Mouse (Mus musculus) hindbrain, postnatal 0 days (tissue): ENCODE results near the gene Olfr1013. TPM values are rescaled to one million over a fixed set of nuclear protein-coding genes. Genes with fewer than 3 reads are reported as not detected.

ENCODE experiments used
- ATAC-seq: fragments of 200-750 bp; cut with Nextera tagmentation; 2 replicates; pipeline ENCODE4 v1.8.0; 2017; ENCODE audit warnings: mild to moderate bottlenecking, moderate TSS enrichment, moderate library complexity
- DNase-seq: peaks from one replicate; pipeline ENCODE4 v3.0.0-alpha.2; 2015; ENCODE audit warnings: low spot score
- H3K27ac ChIP-seq: fragments of 300-500 bp; sonication (generic); 2 replicates; pipeline ENCODE4 v1.5.1; 2014; ENCODE audit warnings: mild to moderate bottlenecking
- H3K27me3 ChIP-seq: fragments of 300-500 bp; sonication (generic); 2 replicates; pipeline ENCODE4 v1.6.1; 2014; ENCODE audit warnings: low read length, mixed read lengths; ENCODE audit not compliant: insufficient read depth
- H3K36me3 ChIP-seq: fragments of 300-500 bp; sonication (generic); 2 replicates; pipeline ENCODE4 v1.6.1; 2014; ENCODE audit warnings: low read length, mixed read lengths; ENCODE audit not compliant: insufficient read depth
- H3K4me1 ChIP-seq: fragments of 300-500 bp; sonication (generic); 2 replicates; pipeline ENCODE4 v1.6.1; 2014; ENCODE audit warnings: antibody characterized with exemption, low read length, mixed read lengths; ENCODE audit not compliant: insufficient read depth
- H3K4me2 ChIP-seq: fragments of 300-500 bp; sonication (generic); 2 replicates; pipeline ENCODE4 v1.6.1; 2014; ENCODE audit warnings: low read depth, mild to moderate bottlenecking, low read length, moderate library complexity, mixed read lengths
- H3K4me3 ChIP-seq: fragments of 300-500 bp; sonication (generic); 2 replicates; pipeline ENCODE4 v1.5.1; 2014; ENCODE audit warnings: low read length
- H3K9ac ChIP-seq: fragments of 300-500 bp; sonication (generic); replicated peaks from 2 replicates; pipeline ENCODE4 v1.6.1; 2014; ENCODE audit warnings: mild to moderate bottlenecking, low read length, moderate library complexity, mixed read lengths
- H3K9me3 ChIP-seq: fragments of 300-500 bp; sonication (generic); 2 replicates; pipeline ENCODE4 v1.6.1; 2016; ENCODE audit warnings: low read length, mixed read lengths
- CTCF ChIP-seq: IDR thresholded peaks from 2 replicates; pipeline ENCODE4 v1.5.1; 2016; ENCODE audit warnings: antibody characterized with exemption, control low read depth, low read depth
- WGBS: fragments of 180-500 bp; shearing (Covaris S2); extraction: QIAGEN DNeasy Blood & Tissue Kit; methylation state at CpG from one replicate; pipeline ENCODE4 v1.1.7; 2014; 5-methylcytosine and 5-hydroxymethylcytosine counted together
- polyA plus RNA-seq: library from polyadenylated mRNA; unstranded; fragments of >200 nt; fragmentation: Nextera tagmentation; extraction: Ambion mirVana; gene quantifications from 2 replicates; pipeline ENCODE4 v1.2.1, GENCODE M21; 2015
- total RNA-seq: library from RNA; depleted of rRNA; stranded (reverse); fragments of >200 nt; gene quantifications from 2 replicates; pipeline ENCODE4 v1.2.3, GENCODE M21; 2014; rRNA removed

The Olfr1013 gene
- total and polyA plus RNA-seq, 2 experiments from 2014 or later: not detected

- no peak within 1 kb of the TSS for H3K9ac ChIP-seq
Observed at GRCm38 (mm10) chr2:85802444-85802843, 35.5 kb downstream of the Olfr1013 start, which contains the start of gene Olfr1016. Gene Olfr1016 (minus strand): TSS chr2:85802544.

GRCm38 (mm10) chr2:85804501-85804900, 37.6 kb downstream of the Olfr1013 start:
- no peaks in the 10 kb centered on the region for H3K27me3 ChIP-seq
- H3K4me1 ChIP-seq: no peaks in the 10 kb centered on the region
- DNase-seq (no peak), ATAC-seq (no peak)
- H3K27ac ChIP-seq: no peak overlapping the region
- H3K9ac ChIP-seq: no peak overlapping the region
- TF ChIP-seq CTCF: no peak
- no peak overlapping the region for H3K4me2 ChIP-seq
- 91% methylated on average over 4 of the region's 4 CpGs for WGBS
- no peak overlapping the region for H3K4me3 ChIP-seq
- H3K9me3 ChIP-seq: no peaks in the 10 kb centered on the region
- no peaks in the 10 kb centered on the region for H3K36me3 ChIP-seq

More at GRCm38 (mm10) chr2:85802444-85802843, 35.5 kb downstream of the Olfr1013 start, which contains the start of gene Olfr1016:
- Histone ChIP-seq H3K36me3 (no peaks in the 10 kb centered on the region), H3K27ac (no peak within 1 kb of the TSS), H3K9me3 (no peaks in the 10 kb centered on the region), H3K4me1 (no peaks in the 10 kb centered on the region), H3K4me3 (no peak within 1 kb of the TSS), H3K4me2 (no peak within 1 kb of the TSS), H3K27me3 (no peaks in the 10 kb centered on the region)
- DNase-seq: no peak
- ATAC-seq: no peak
- WGBS: 92% methylated on average over 2 of the region's 2 CpGs
- TF ChIP-seq CTCF: no peak

- Histone ChIP-seq H3K9ac (no peak within 1 kb of the TSS), H3K4me3 (no peak within 1 kb of the TSS), H3K36me3 (no peaks in the 10 kb centered on the region), H3K27me3 (no peaks in the 10 kb centered on the region), H3K9me3 (no peaks in the 10 kb centered on the region), H3K4me2 (no peak within 1 kb of the TSS), H3K4me1 (no peaks in the 10 kb centered on the region), H3K27ac (no peak within 1 kb of the TSS)
- no peak for TF ChIP-seq CTCF
- DNase-seq: no peak
- ATAC-seq: no peak
Observed at GRCm38 (mm10) chr2:85818179-85818578, 51.3 kb downstream of the Olfr1013 start, which contains the start of gene Olfr1018. Gene Olfr1018 (plus strand): TSS chr2:85818479.

Other genes starting within 250 kb of the Olfr1013 start
- gene 4833423E24Rik, start 248.1 kb upstream of the Olfr1013 start, total RNA-seq: 0.29 TPM in 1 of 2 replicates, not detected in the other
- 0.23 and 0.79 TPM in 2 replicates for gene 4833423E24Rik, start 248.1 kb upstream of the Olfr1013 start, polyA plus RNA-seq
- gene Olfr996, start 187.9 kb upstream of the Olfr1013 start, total RNA-seq: not detected in 2 replicates
- not detected in 2 replicates for gene Olfr996, start 187.9 kb upstream of the Olfr1013 start, polyA plus RNA-seq
- not detected in 2 replicates for gene Olfr998, start 178.2 kb upstream of the Olfr1013 start, total RNA-seq
- gene Olfr998, start 178.2 kb upstream of the Olfr1013 start, polyA plus RNA-seq: not detected in 2 replicates
- not detected in 2 replicates for gene Olfr1000, start 155.2 kb upstream of the Olfr1013 start, total RNA-seq
- gene Olfr1000, start 155.2 kb upstream of the Olfr1013 start, polyA plus RNA-seq: not detected in 2 replicates
- not detected in 2 replicates for gene Olfr1002, start 116.4 kb upstream of the Olfr1013 start, total RNA-seq
- not detected in 2 replicates for gene Olfr1002, start 116.4 kb upstream of the Olfr1013 start, polyA plus RNA-seq
- not detected in 2 replicates for gene Olfr154, start 102.6 kb upstream of the Olfr1013 start, total RNA-seq
- gene Olfr154, start 102.6 kb upstream of the Olfr1013 start, polyA plus RNA-seq: not detected in 2 replicates
- gene Olfr1006, start 88.3 kb upstream of the Olfr1013 start, total RNA-seq: not detected in 2 replicates
- not detected in 2 replicates for gene Olfr1006, start 88.3 kb upstream of the Olfr1013 start, polyA plus RNA-seq
- gene Olfr1008, start 77.7 kb upstream of the Olfr1013 start, total RNA-seq: not detected in 2 replicates
- not detected in 2 replicates for gene Olfr1008, start 77.7 kb upstream of the Olfr1013 start, polyA plus RNA-seq
- not detected in 2 replicates for gene Olfr1009, start 51.7 kb upstream of the Olfr1013 start, total RNA-seq
- not detected in 2 replicates for gene Olfr1009, start 51.7 kb upstream of the Olfr1013 start, polyA plus RNA-seq
- not detected in 2 replicates for gene Olfr1012, start 4.3 kb upstream of the Olfr1013 start, total RNA-seq
- not detected in 2 replicates for gene Olfr1012, start 4.3 kb upstream of the Olfr1013 start, polyA plus RNA-seq
- gene Olfr1014, start 5.6 kb downstream of the Olfr1013 start, total RNA-seq: not detected in 2 replicates
- not detected in 2 replicates for gene Olfr1014, start 5.6 kb downstream of the Olfr1013 start, polyA plus RNA-seq
- not detected in 2 replicates for gene Olfr1015, start 14.9 kb downstream of the Olfr1013 start, total RNA-seq
- not detected in 2 replicates for gene Olfr1015, start 14.9 kb downstream of the Olfr1013 start, polyA plus RNA-seq
- gene Olfr1016, start 35.4 kb downstream of the Olfr1013 start, total RNA-seq: not detected in 2 replicates
- not detected in 2 replicates for gene Olfr1016, start 35.4 kb downstream of the Olfr1013 start, polyA plus RNA-seq
- not detected in 2 replicates for gene Olfr1018, start 51.4 kb downstream of the Olfr1013 start, total RNA-seq
- not detected in 2 replicates for gene Olfr1018, start 51.4 kb downstream of the Olfr1013 start, polyA plus RNA-seq
- not detected in 2 replicates for gene Olfr1019, start 78.4 kb downstream of the Olfr1013 start, total RNA-seq
- gene Olfr1019, start 78.4 kb downstream of the Olfr1013 start, polyA plus RNA-seq: not detected in 2 replicates
- gene Olfr1020, start 79.9 kb downstream of the Olfr1013 start, total RNA-seq: not detected in 2 replicates
- gene Olfr1020, start 79.9 kb downstream of the Olfr1013 start, polyA plus RNA-seq: not detected in 2 replicates
- not detected in 2 replicates for gene Olfr1022, start 101.5 kb downstream of the Olfr1013 start, total RNA-seq
- not detected in 2 replicates for gene Olfr1022, start 101.5 kb downstream of the Olfr1013 start, polyA plus RNA-seq
- not detected in 2 replicates for gene Olfr1023, start 118.5 kb downstream of the Olfr1013 start, total RNA-seq
- not detected in 2 replicates for gene Olfr1023, start 118.5 kb downstream of the Olfr1013 start, polyA plus RNA-seq
- gene Olfr1024, start 138.0 kb downstream of the Olfr1013 start, total RNA-seq: not detected in 2 replicates
- gene Olfr1024, start 138.0 kb downstream of the Olfr1013 start, polyA plus RNA-seq: not detected in 2 replicates
- not detected in 2 replicates for gene Olfr1025-ps1, start 148.1 kb downstream of the Olfr1013 start, total RNA-seq
- gene Olfr1025-ps1, start 148.1 kb downstream of the Olfr1013 start, polyA plus RNA-seq: not detected in 2 replicates
- gene Olfr1026, start 154.5 kb downstream of the Olfr1013 start, total RNA-seq: not detected in 2 replicates
- not detected in 2 replicates for gene Olfr1026, start 154.5 kb downstream of the Olfr1013 start, polyA plus RNA-seq
- not detected in 2 replicates for gene Olfr1028, start 183.3 kb downstream of the Olfr1013 start, total RNA-seq
- not detected in 2 replicates for gene Olfr1028, start 183.3 kb downstream of the Olfr1013 start, polyA plus RNA-seq
- gene Olfr1029, start 206.8 kb downstream of the Olfr1013 start, total RNA-seq: not detected in 2 replicates
- not detected in 2 replicates for gene Olfr1029, start 206.8 kb downstream of the Olfr1013 start, polyA plus RNA-seq
- not detected in 2 replicates for gene Olfr1030, start 212.2 kb downstream of the Olfr1013 start, total RNA-seq
- not detected in 2 replicates for gene Olfr1030, start 212.2 kb downstream of the Olfr1013 start, polyA plus RNA-seq
- not detected in 2 replicates for gene Olfr1031, start 223.2 kb downstream of the Olfr1013 start, total RNA-seq
- gene Olfr1031, start 223.2 kb downstream of the Olfr1013 start, polyA plus RNA-seq: not detected in 2 replicates
- gene Olfr1032, start 238.4 kb downstream of the Olfr1013 start, total RNA-seq: not detected in 2 replicates
- not detected in 2 replicates for gene Olfr1032, start 238.4 kb downstream of the Olfr1013 start, polyA plus RNA-seq